Mouse (Mus musculus) bone marrow, adult 2 months (tissue): ENCODE data around the gene Col6a5.

Source experiments
- CTCF ChIP-seq: fragments of 200-500 bp; IDR thresholded peaks from 2 replicates; pipeline ENCODE4 v1.5.1; 2011; ENCODE audit warnings: low read length, control low read depth; ENCODE audit not compliant: control insufficient read depth, insufficient read depth
- POLR2A ChIP-seq: fragments of 200-500 bp; IDR thresholded peaks from 2 replicates; pipeline ENCODE4 v1.6.1; 2011; ENCODE audit warnings: low read depth, mild to moderate bottlenecking, control low read depth, low read length, borderline replicate concordance; ENCODE audit not compliant: control insufficient read depth

DNA sequence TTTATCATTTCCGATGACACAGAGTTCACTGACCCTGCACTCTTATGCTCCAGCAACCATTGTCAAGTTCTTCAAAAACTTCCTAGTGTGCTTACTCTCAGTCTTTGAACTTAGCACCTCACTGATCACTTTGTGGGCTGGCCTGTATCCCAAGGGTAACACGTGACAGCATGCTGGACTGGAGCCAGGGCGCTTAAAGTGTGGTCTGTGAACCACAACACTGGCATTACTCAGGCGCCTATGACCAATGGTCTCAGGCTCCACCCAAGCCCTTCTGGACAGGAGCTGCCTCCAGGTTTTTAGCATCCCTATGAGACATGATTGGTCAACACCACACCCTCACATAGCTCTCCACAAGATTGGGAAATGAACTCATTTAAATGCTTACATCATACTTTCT, 79.7 kb downstream of the Col6a5 start:
- TF ChIP-seq CTCF: no peak
- TF ChIP-seq POLR2A: no peak
